Mouse (Mus musculus): ENCODE results near the gene Nom1. TPM values are rescaled to one million over a fixed set of nuclear protein-coding genes. Genes with fewer than 3 reads are reported as not detected.

Gene Nom1
- total and polyA plus RNA-seq, 2 experiments = 4.0 to 7.7 TPM

DNA sequence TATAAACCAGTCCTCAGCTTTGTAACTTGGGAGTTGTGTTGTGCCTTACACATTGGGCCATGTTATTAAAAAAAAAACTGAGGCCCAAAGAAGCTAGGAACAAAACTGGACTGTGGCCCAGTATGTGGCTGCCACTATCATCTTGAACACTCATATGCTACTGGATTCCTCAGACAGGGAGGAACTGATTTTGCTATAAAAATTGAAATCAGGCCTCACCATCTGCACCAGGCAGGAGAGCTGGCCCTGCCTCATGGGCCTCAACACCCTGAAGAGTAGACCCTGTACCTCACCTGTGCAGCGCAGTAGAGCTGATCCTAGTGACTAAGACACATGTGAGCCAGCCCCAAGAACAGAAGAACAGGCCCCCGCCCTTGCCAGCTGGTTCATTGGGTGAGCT, 10.8 kb downstream of the Nom1 start:
- no peaks in the 10 kb centered on the region for H3K79me2 ChIP-seq (ENCODE audit: control insufficient read depth, insufficient read depth, low read length)
- TF ChIP-seq CTCF (IDR thresholded peaks at IDR 0.05; ENCODE audit: low read depth, low read length) = no peak
- TF ChIP-seq POLR2A (IDR thresholded peaks at IDR 0.05; ENCODE audit: extremely low read depth, insufficient read depth, low read length) = no peak
- no peaks in the 10 kb centered on the region for H3K4me1 ChIP-seq (ENCODE audit: control insufficient read depth, insufficient read depth, low read length)
- 100% methylated on average over 2 of the region's 2 CpGs for WGBS
- no peak overlapping the region for H3K9ac ChIP-seq (ENCODE audit: low read depth, low read length)
- DNase-seq (ENCODE audit: extremely low read depth, low read depth, low spot score) = no peak
- H3K27me3 ChIP-seq (ENCODE audit: control insufficient read depth, insufficient read depth, low read length) = no peaks in the 10 kb centered on the region
- H3K4me3 ChIP-seq (ENCODE audit: insufficient read depth, low read depth, low read length) = no peak overlapping the region
- peaks cover 76% of the 10 kb centered on the region for H3K36me3 ChIP-seq (ENCODE audit: control insufficient read depth, insufficient read depth, low read length)
- no peak overlapping the region for H3K27ac ChIP-seq (replicated peaks; ENCODE audit: insufficient read depth, low read depth, low read length)

DNA sequence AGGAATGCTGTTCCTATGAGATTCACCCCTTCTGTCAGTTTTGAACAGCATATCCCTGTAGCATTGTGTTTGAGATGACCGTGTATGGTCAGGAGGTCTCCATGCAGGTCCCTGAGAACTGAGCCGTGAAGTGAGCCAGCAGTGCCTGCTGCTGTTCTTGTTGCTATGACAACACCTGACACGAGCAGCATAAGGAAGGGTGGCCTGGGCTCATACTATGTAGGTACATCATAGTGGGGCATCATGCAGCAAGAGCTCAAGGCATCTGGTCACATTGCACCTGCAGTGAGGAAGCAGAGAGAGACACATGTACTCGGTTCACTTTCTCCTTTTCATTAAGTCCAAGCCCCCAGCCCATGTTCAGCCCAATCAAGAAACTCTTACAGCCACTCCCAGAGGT, 17.9 kb downstream of the Nom1 start:
- TF ChIP-seq CTCF (IDR thresholded peaks at IDR 0.05; ENCODE audit: low read depth, low read length) = no peak
- TF ChIP-seq POLR2A (IDR thresholded peaks at IDR 0.05; ENCODE audit: extremely low read depth, insufficient read depth, low read length) = no peak
- Histone ChIP-seq H3K4me1 (ENCODE audit: control insufficient read depth, insufficient read depth, low read length) (no peaks in the 10 kb centered on the region), H3K36me3 (ENCODE audit: control insufficient read depth, insufficient read depth, low read length) (peaks cover 44% of the 10 kb centered on the region), H3K27ac (replicated peaks; ENCODE audit: insufficient read depth, low read depth, low read length) (no peak overlapping the region), H3K9ac (ENCODE audit: low read depth, low read length) (no peak overlapping the region), H3K4me3 (ENCODE audit: insufficient read depth, low read depth, low read length) (no peak overlapping the region), H3K27me3 (ENCODE audit: control insufficient read depth, insufficient read depth, low read length) (no peaks in the 10 kb centered on the region), H3K79me2 (ENCODE audit: control insufficient read depth, insufficient read depth, low read length) (no peaks in the 10 kb centered on the region)
- no peak for DNase-seq (ENCODE audit: extremely low read depth, low read depth, low spot score)
- 85% methylated on average over 4 of the region's 4 CpGs for WGBS

DNA sequence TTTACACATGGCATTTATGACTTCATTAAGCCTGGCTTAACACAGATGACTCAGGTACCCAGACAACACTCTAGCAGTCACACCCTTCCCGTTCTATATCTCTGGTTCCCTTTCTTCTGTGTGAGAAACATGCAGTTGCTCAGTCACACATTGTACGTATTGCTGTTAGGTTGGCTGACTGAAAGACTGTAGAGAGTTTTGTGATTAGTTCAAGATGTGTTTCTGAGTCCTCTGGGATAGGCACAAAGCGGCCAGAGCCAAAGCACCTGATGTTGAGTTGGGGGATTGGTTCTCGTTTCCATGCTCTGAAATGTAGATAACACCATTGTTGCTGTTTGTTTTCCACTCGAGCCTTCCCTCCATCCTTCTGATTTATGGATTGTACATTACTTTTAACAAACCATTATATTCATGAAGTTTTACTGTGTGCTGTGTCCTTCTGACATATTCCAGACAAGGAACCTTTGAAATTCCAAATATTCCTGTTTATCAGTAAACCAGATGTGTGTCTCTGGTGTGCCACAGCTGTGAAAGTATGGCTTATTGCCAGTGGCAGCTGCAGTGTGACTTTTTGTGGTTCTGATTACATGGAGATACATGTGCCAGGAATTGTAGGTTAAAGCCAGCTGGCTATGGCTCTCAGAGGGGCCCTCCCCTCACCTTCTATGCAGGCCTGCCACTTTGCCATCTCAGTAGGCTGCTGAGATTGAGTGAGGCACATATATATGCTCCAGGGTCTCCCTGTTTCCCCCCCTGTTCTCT, 22.6 kb downstream of the Nom1 start:
- no peak overlapping the region for H3K4me3 ChIP-seq (ENCODE audit: insufficient read depth, low read depth, low read length)
- H3K36me3 ChIP-seq (ENCODE audit: control insufficient read depth, insufficient read depth, low read length) = peaks cover 19% of the 10 kb centered on the region
- H3K79me2 ChIP-seq (ENCODE audit: control insufficient read depth, insufficient read depth, low read length) = no peaks in the 10 kb centered on the region
- no peak overlapping the region for H3K27ac ChIP-seq (replicated peaks; ENCODE audit: insufficient read depth, low read depth, low read length)
- no peaks in the 10 kb centered on the region for H3K4me1 ChIP-seq (ENCODE audit: control insufficient read depth, insufficient read depth, low read length)
- WGBS = 88% methylated on average over 5 of the region's 5 CpGs
- TF ChIP-seq CTCF (IDR thresholded peaks at IDR 0.05; ENCODE audit: low read depth, low read length) (no peak), POLR2A (IDR thresholded peaks at IDR 0.05; ENCODE audit: extremely low read depth, insufficient read depth, low read length) (no peak)
- H3K9ac ChIP-seq (ENCODE audit: low read depth, low read length) = no peak overlapping the region
- H3K27me3 ChIP-seq (ENCODE audit: control insufficient read depth, insufficient read depth, low read length) = no peaks in the 10 kb centered on the region
- DNase-seq (ENCODE audit: extremely low read depth, low read depth, low spot score) = no peak

DNA sequence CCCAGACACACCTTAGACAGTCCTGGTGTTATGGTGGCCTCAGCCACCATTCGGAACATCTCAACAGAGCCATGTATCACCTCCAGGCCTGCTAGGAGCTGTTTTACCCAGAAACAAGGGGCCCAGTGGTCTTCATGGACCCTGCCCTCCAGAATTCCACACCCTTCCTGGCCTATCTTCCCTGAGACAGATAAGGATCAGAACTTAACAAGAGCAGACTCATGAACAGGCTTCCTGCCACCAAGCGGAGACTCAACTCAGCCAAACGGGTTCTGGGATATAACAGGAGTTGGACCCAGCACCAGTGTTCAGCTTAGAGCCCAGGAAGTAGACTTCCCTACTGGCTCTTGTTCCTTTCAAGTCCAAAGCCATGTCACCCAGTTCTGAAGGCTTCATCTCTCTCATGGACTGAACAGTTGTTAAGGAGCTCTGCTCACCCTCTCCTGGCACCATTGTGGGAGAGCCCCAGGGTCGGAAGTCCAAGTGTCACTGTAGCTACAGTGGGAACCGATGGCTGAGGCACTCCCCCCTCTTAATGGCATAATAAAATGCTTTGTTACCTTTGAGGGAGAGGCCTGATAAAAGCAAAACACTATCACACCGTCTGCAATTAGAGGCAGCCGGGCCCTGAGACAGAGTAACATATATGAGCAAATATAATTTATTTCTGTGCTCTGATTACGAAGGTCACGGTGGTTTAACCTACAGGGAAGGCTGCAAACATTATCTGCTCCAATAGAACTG, 28.7 kb downstream of the Nom1 start:
- H3K9ac ChIP-seq (ENCODE audit: low read depth, low read length) = no peak overlapping the region
- no peak overlapping the region for H3K4me3 ChIP-seq (ENCODE audit: insufficient read depth, low read depth, low read length)
- no peaks in the 10 kb centered on the region for H3K4me1 ChIP-seq (ENCODE audit: control insufficient read depth, insufficient read depth, low read length)
- TF ChIP-seq POLR2A (IDR thresholded peaks at IDR 0.05; ENCODE audit: extremely low read depth, insufficient read depth, low read length) (no peak), CTCF (IDR thresholded peaks at IDR 0.05; ENCODE audit: low read depth, low read length) (no peak)
- no peak for DNase-seq (ENCODE audit: extremely low read depth, low read depth, low spot score)
- 77% methylated on average over 9 of the region's 9 CpGs for WGBS
- H3K79me2 ChIP-seq (ENCODE audit: control insufficient read depth, insufficient read depth, low read length) = no peaks in the 10 kb centered on the region
- peaks cover 7% of the 10 kb centered on the region for H3K27me3 ChIP-seq (ENCODE audit: control insufficient read depth, insufficient read depth, low read length)
- no peak overlapping the region for H3K27ac ChIP-seq (replicated peaks; ENCODE audit: insufficient read depth, low read depth, low read length)
- 0 out of 2 replicates have a peak, but pooled peaks cover under 1% of the 10 kb centered on the region for H3K36me3 ChIP-seq (ENCODE audit: control insufficient read depth, insufficient read depth, low read length)

DNA sequence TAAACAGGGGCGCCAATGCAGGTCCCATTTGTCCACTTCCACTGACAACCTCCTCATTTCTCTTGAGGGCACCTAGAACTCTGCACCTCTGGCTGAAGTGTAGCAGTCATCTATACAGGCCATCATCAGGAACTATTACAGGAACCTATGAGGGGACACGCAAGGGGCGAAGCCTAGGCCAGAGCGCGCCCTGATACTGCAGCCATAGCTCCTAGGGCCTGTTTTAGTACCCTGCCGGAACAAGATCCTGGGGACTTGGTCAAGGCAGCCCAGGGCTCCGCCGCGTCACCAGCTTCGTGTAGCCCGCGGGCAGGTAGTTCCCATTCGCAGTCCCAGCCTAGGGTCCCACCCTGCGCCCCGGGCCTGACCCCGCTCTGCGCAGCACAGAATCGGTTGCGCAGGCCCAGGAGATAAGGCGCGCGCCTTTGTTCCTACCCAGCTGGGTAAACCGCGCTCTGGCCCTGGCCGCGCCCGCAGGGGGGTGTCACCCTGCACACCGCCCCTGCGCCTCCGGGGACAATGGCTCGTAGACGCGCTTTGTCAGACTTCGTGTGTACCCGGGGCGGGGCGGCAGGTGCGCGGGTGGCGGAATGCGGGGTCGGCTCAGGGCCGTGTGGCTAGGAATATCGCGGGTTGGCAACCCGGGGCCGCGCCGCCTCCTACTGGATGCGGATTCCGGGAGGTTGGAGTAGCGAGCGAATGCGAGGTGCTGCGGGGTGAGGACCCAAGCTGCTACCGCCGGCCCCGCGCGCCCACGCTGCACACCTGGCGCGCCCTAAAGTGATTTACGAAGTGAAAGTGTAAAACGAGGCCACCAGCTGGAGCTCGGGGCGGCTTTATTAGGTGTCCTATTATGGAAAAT, 33.3 kb downstream of the Nom1 start:
- H3K79me2 ChIP-seq (ENCODE audit: control insufficient read depth, insufficient read depth, low read length) = no peaks in the 10 kb centered on the region
- TF ChIP-seq POLR2A (IDR thresholded peaks at IDR 0.05; ENCODE audit: extremely low read depth, insufficient read depth, low read length) = no peak
- no peak for TF ChIP-seq CTCF (IDR thresholded peaks at IDR 0.05; ENCODE audit: low read depth, low read length)
- no peak overlapping the region for H3K27ac ChIP-seq (replicated peaks; ENCODE audit: insufficient read depth, low read depth, low read length)
- H3K36me3 ChIP-seq (ENCODE audit: control insufficient read depth, insufficient read depth, low read length) = no peaks in the 10 kb centered on the region
- no peak for DNase-seq (ENCODE audit: extremely low read depth, low read depth, low spot score)
- no peaks in the 10 kb centered on the region for H3K4me1 ChIP-seq (ENCODE audit: control insufficient read depth, insufficient read depth, low read length)
- no peak overlapping the region for H3K9ac ChIP-seq (ENCODE audit: low read depth, low read length)
- WGBS = 7% methylated on average over 67 of the region's 67 CpGs
- peaks cover 10% of the 10 kb centered on the region for H3K27me3 ChIP-seq (ENCODE audit: control insufficient read depth, insufficient read depth, low read length)
- H3K4me3 ChIP-seq (ENCODE audit: insufficient read depth, low read depth, low read length) = peak overlapping the region; percentile 25; the same call in 1 of the 2 replicates

All from liver, adult 2 months (tissue).